Mouse (Mus musculus): Measurements from ENCODE around the gene Rspo1.

- TF ChIP-seq GATA1 (IDR thresholded peaks at IDR 0.05; ENCODE audit: low read length) = no peak
- no peak for TF ChIP-seq TAL1 (IDR thresholded peaks at IDR 0.05; ENCODE audit: low read length)
Observed at GRCm38 (mm10) chr4:125015806-125016635, 29.8 kb downstream of the Rspo1 start, which contains the start of gene Gnl2.

Measured in erythroblast, embryonic 14.5 days (primary cell).